Mouse (Mus musculus) kidney, adult 2 months (tissue): ENCODE data around the gene Reln.

ENCODE experiments used
- CTCF ChIP-seq: fragments of 200-500 bp; conservative IDR thresholded peaks from 2 replicates; pipeline ENCODE4 v1.5.1; 2011; ENCODE audit warnings: low read depth, mild to moderate bottlenecking, control low read depth, low read length, moderate library complexity, mixed read lengths; ENCODE audit not compliant: insufficient read depth, insufficient read length
- POLR2A ChIP-seq: fragments of 200-500 bp; IDR thresholded peaks from one replicate; pipeline ENCODE4 v1.6.1; 2011; ENCODE audit warnings: low read depth, low read length, control low read depth

DNA sequence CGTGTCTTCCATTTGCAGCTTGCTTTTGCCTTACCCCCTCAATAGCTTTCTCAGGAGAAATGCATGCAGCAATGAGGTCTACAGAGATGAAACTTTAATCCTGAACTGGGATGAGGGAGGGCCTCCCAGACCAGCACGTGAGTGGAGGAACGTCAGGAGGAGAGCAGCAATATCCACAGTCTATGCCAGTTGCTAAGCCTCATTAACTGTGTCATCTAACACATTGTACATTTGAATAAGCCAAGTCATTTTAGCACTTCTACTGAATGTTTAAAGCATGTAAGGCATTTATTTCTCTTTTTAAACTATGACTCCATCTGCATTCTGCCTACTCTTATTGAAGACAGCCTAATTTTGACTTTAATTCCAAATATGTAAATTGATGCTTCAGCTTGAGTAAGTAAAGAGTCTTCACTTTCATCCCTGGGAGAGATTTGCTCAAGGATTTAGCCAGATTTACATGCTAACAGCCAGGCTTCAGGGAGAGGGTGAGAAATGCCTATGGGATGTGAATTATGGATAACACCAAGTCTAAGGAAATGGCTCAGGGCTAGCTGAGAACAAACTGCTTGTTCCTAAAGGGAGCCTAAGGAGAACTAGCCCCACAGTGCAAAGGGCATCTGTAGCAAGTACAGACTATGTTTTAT lies 361.4 kb downstream of the Reln start:
- no peak for TF ChIP-seq POLR2A
- no peak for TF ChIP-seq CTCF
